Comparison of ENCODE assay signal across 8 mouse cellular contexts in the genomic region with DNA sequence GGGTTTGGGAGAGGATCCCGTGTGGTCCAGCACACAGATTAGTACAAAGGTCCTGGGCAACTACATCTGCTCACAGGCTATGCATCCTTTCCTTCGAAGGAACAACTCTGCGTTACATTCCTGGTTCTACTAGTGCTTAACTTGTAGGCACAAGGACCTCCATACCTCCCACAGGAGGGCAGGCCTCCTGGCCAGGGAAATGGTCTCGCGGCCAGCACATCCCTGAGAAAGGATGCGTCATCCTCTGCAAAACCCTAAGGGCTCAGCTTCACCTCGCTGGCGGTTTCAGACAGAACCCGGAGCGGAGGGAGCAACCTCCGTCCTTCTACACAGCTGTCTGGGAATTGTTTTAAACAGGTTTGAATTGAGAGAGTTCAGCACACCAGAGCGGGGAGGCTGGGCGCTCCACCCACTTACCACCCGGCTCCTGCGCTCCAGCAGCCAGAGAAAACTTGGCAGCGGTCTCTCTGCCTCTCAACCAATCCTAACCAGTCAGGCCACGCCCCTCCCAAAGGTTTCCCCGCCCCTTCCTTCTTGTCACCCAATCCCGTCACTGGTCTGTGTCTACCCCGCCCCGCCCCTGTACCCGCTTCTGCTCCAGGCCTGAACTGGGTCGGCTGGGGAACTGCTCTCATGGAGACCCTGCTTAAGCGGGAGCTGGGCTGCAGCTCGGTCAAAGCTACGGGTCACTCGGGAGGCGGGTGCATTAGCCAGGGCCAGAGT. TPM values are rescaled to one million over a fixed set of nuclear protein-coding genes. Genes with fewer than 3 reads are reported as not detected.
A peak's percentile ranks its signal among the peaks of the same experiment; 100 is the strongest.
DNase-seq lines count a peak whose midpoint lies in the region; ATAC-seq and TF ChIP-seq lines count a peak whose summit lies in the region.

A gene (plus strand): TSS at position 572 of the 723 bp plus-strand sequence.

- peaks cover 10% of the 10 kb centered on the region for H3K36me3 ChIP-seq in G1E (replicated peaks)
- H3K36me3 ChIP-seq in forebrain, embryonic 16.5 days (ENCODE audit: control insufficient read depth, insufficient read depth): no peaks in the 10 kb centered on the region
- no peaks in the 10 kb centered on the region for H3K36me3 ChIP-seq in lung, embryonic 14.5 days (ENCODE audit: insufficient read depth)
- no peaks in the 10 kb centered on the region for H3K36me3 ChIP-seq in thymus, adult 2 months (ENCODE audit: control insufficient read depth, insufficient read depth, low read length)

- peak; percentile 96 for DNase-seq in G1E (ENCODE audit: low spot score)
- DNase-seq in cerebellum, adult 18-20 months: peak; percentile 99 to 100
- DNase-seq in heart, postnatal 36 days: peak; percentile 97 to 99
- DNase-seq in layer of hippocampus, adult 2 months (ENCODE audit: low spot score in 2 of 2): peak; percentile 99
- DNase-seq in lung, embryonic 14.5 days: peak; percentile 100
- DNase-seq in thymus, adult 2 months: peak; percentile 99

- intact Hi-C loops in heart, postnatal 36 days (cut with DNase I): loop anchor here (2.0 kb wide), 1 partner anchor 66 kb away; a partner anchor contains a TSS

- no peaks in the 10 kb centered on the region for H3K27me3 ChIP-seq in G1E (ENCODE audit: insufficient read depth, low read length)
- no peaks in the 10 kb centered on the region for H3K27me3 ChIP-seq in forebrain, embryonic 16.5 days (replicated peaks; ENCODE audit: control insufficient read depth, insufficient read depth, low read length)
- H3K27me3 ChIP-seq in lung, embryonic 14.5 days (ENCODE audit: insufficient read depth, low read length): no peaks in the 10 kb centered on the region
- no peaks in the 10 kb centered on the region for H3K27me3 ChIP-seq in thymus, adult 2 months (ENCODE audit: control insufficient read depth, insufficient read depth, low read length)

- H3K4me3 ChIP-seq in G1E (ENCODE audit: low read depth, low read length): peak within 1 kb of the TSS; percentile 87
- H3K4me3 ChIP-seq in forebrain, embryonic 16.5 days (replicated peaks; ENCODE audit: low read length): peak within 1 kb of the TSS; percentile 51
- peak within 1 kb of the TSS; percentile 94 for H3K4me3 ChIP-seq in layer of hippocampus, adult 2 months
- H3K4me3 ChIP-seq in lung, embryonic 14.5 days (ENCODE audit: low read depth, low read length): peak within 1 kb of the TSS; percentile 71
- H3K4me3 ChIP-seq in olfactory bulb, adult 2 months (ENCODE audit: insufficient read depth, low read depth, low read length): peak within 1 kb of the TSS; percentile 73
- H3K4me3 ChIP-seq in thymus, adult 2 months (ENCODE audit: control insufficient read depth, insufficient read depth, low read length): peak within 1 kb of the TSS; percentile 80

- no peaks in the 10 kb centered on the region for H3K9me3 ChIP-seq in G1E (replicated peaks)
- no peaks in the 10 kb centered on the region for H3K9me3 ChIP-seq in forebrain, embryonic 16.5 days (ENCODE audit: control insufficient read depth, low read length)
- H3K9me3 ChIP-seq in lung, embryonic 14.5 days (ENCODE audit: low read depth, low read length): no peaks in the 10 kb centered on the region

- no peak for TF ChIP-seq CTCF in G1E (IDR thresholded peaks at IDR 0.05; ENCODE audit: low read depth, low read length)
- TF ChIP-seq CTCF in layer of hippocampus, adult 2 months (conservative IDR thresholded peaks at IDR 0.05): no peak
- peak; percentile 37; the same call in 1 of the 2 replicates for TF ChIP-seq CTCF in lung, embryonic 14.5 days (IDR thresholded peaks at IDR 0.05; ENCODE audit: low read depth)
- TF ChIP-seq CTCF in olfactory bulb, adult 2 months (IDR thresholded peaks at IDR 0.05; ENCODE audit: insufficient read depth, low read depth, low read length): no peak
- peak; percentile 14; the same call in 1 of the 2 replicates for TF ChIP-seq CTCF in thymus, adult 2 months (IDR thresholded peaks at IDR 0.05; ENCODE audit: borderline replicate concordance, control insufficient read depth, extremely low read depth, insufficient read depth, low read length, poor library complexity)

- 0 out of 2 replicates have a peak within 1 kb of the TSS, but pooled peaks have one; percentile 25 for H3K27ac ChIP-seq in forebrain, embryonic 16.5 days (ENCODE audit: low read length)
- peak within 1 kb of the TSS; percentile 96 for H3K27ac ChIP-seq in layer of hippocampus, adult 2 months
- peak within 1 kb of the TSS; percentile 64; the same call in 1 of the 2 replicates for H3K27ac ChIP-seq in lung, embryonic 14.5 days (ENCODE audit: low read depth)
- H3K27ac ChIP-seq in olfactory bulb, adult 2 months (ENCODE audit: insufficient read depth, low read depth, low read length): peak within 1 kb of the TSS; percentile 89
- no peak within 1 kb of the TSS for H3K27ac ChIP-seq in thymus, adult 2 months (ENCODE audit: control insufficient read depth, insufficient read depth, low read length)

- under 1% methylated on average over 28 of the region's 28 CpGs for WGBS in forebrain, embryonic 16.5 days
- under 1% methylated on average over 28 of the region's 28 CpGs for WGBS in lung, embryonic 14.5 days
- 1% methylated on average over 28 of the region's 28 CpGs for WGBS in olfactory bulb, adult 2 months
- WGBS in thymus, adult 2 months: 5% methylated on average over 28 of the region's 28 CpGs

- peak; percentile 39; the same call in 1 of the 2 replicates for TF ChIP-seq POLR2A in olfactory bulb, adult 2 months (IDR thresholded peaks at IDR 0.05; ENCODE audit: insufficient read depth, low read depth, low read length)
- peak; percentile 76 for TF ChIP-seq POLR2A in thymus, adult 2 months (IDR thresholded peaks at IDR 0.05; ENCODE audit: control insufficient read depth, extremely low read depth, insufficient read depth, low read length, poor library complexity)

- peak within 1 kb of the TSS; percentile 87 for H3K4me2 ChIP-seq in forebrain, embryonic 16.5 days (ENCODE audit: low read length)
- H3K4me2 ChIP-seq in lung, embryonic 14.5 days: peak within 1 kb of the TSS; percentile 76

- peak within 1 kb of the TSS; percentile 68 for H3K9ac ChIP-seq in forebrain, embryonic 16.5 days (replicated peaks; ENCODE audit: low read depth, low read length)
- peak within 1 kb of the TSS; percentile 69 for H3K9ac ChIP-seq in lung, embryonic 14.5 days

- H3K4me1 ChIP-seq in G1E (ENCODE audit: insufficient read depth, low read depth, low read length): peaks cover 20% of the 10 kb centered on the region
- H3K4me1 ChIP-seq in forebrain, embryonic 16.5 days (replicated peaks; ENCODE audit: control insufficient read depth, insufficient read depth, low read length): peaks cover 11% of the 10 kb centered on the region
- H3K4me1 ChIP-seq in lung, embryonic 14.5 days (ENCODE audit: insufficient read depth): 0 out of 2 replicates have a peak, but pooled peaks cover 8% of the 10 kb centered on the region
- H3K4me1 ChIP-seq in olfactory bulb, adult 2 months (ENCODE audit: control insufficient read depth, insufficient read depth, low read length): peaks cover 8% of the 10 kb centered on the region
- peaks cover 9% of the 10 kb centered on the region for H3K4me1 ChIP-seq in thymus, adult 2 months (replicated peaks; ENCODE audit: control insufficient read depth, insufficient read depth, low read length)

- ATAC-seq in G1E (ENCODE audit: extremely low read depth, insufficient number of reproducible peaks, low FRiP score, poor library complexity, severe bottlenecking): peak; percentile 99
- peak; percentile 100 for ATAC-seq in forebrain, embryonic 16.5 days
- ATAC-seq in lung, embryonic 14.5 days (ENCODE audit: insufficient read depth): peak; percentile 100

RNA-seq across cellular contexts. Expression of the gene that starts here (rescaled TPM):
- total RNA-seq in G1E (2014; fragmentation: Nextera tagmentation) (15.4 and 21.1 TPM in 2 replicates), G1E (2017) (11.6 and 12.1 TPM in 2 replicates)
- 2.5 and 3.1 TPM in 2 replicates for polyA plus RNA-seq in G1E (2012)
- polyA plus RNA-seq in forebrain, embryonic 16.5 days (2015; fragmentation: Nextera tagmentation; extraction: Ambion mirVana): 7.8 and 10.1 TPM in 2 replicates
- 1 to 10 TPM; 7.3 to 7.4 TPM for total RNA-seq in heart, postnatal 36 days (2021)
- 10 to 100 TPM; 52.9 to 55.4 TPM for total RNA-seq in layer of hippocampus, adult 2 months (2021)
- polyA plus RNA-seq in lung, embryonic 14.5 days (2014; fragmentation: Nextera tagmentation; extraction: Ambion mirVana): 5.6 TPM in 2 replicates
- not detected in 2 replicates for polyA plus RNA-seq in olfactory bulb, adult 2 months (2012; ENCODE audit: insufficient read depth, insufficient read length, low replicate concordance, missing spikeins)
- polyA plus RNA-seq in thymus, adult 2 months (2012; rRNA removed): 7.6 and 9.2 TPM in 2 replicates

Comparison
In these comparisons a context has a peak if more than half of its experiments do, and no peak if none do; other contexts are left out.
1. CTCF ChIP-seq: peak in lung, embryonic 14.5 days (single experiment) and thymus, adult 2 months (single experiment); none in G1E (single experiment), layer of hippocampus, adult 2 months (single experiment) and olfactory bulb, adult 2 months (single experiment).
2. Peak in every context shown above with its lines, with median percentiles within 50 percentile points of each other: ATAC-seq, DNase-seq and H3K4me3 ChIP-seq.